Mouse (Mus musculus): ENCODE measurements at regions not wholly inside any gene's neighbourhood (a gene's known extent, or its start where the extent isn't known, plus 50 kb on each side); places are given as distances from the start of the nearest gene placed in this dataset.

- no peak overlapping the region for H3K9ac ChIP-seq (replicated peaks)
- no peaks in the 10 kb centered on the region for H3K36me3 ChIP-seq (replicated peaks; ENCODE audit: control insufficient read depth, insufficient read depth, low read depth)
- no peaks in the 10 kb centered on the region for H3K4me1 ChIP-seq (replicated peaks; ENCODE audit: control insufficient read depth in 2 of 2, insufficient read depth in 2 of 2, low read length in 1 of 2)
- WGBS (ENCODE audit: insufficient replicate concordance), result 16% methylated on average over 2 of the region's 2 CpGs
- ATAC-seq (ENCODE audit: insufficient read depth) (no peak), DNase-seq (ENCODE audit: low read depth in 3 of 3, low spot score in 3 of 3) (no peak)
- H3K9me3 ChIP-seq (ENCODE audit: control insufficient read depth, low read length), result no peaks in the 10 kb centered on the region
- no peak overlapping the region for H3K4me2 ChIP-seq (ENCODE audit: low read depth)
- no peak overlapping the region for H3K27ac ChIP-seq
- TF ChIP-seq EP300 (IDR thresholded peaks at IDR 0.05; ENCODE audit: low read depth), result no peak
- peak; percentile 48 for TF ChIP-seq CTCF (IDR thresholded peaks at IDR 0.05; ENCODE audit: low read depth)
- H3K4me3 ChIP-seq (ENCODE audit: insufficient read depth in 1 of 2, low read depth in 2 of 2, low read length in 2 of 2), result no peak overlapping the region
- H3K27me3 ChIP-seq (ENCODE audit: control insufficient read depth, insufficient read depth, low read length), result no peaks in the 10 kb centered on the region
Observed at GRCm38 (mm10) chr2:63473699-63474098, 289.6 kb upstream of the Kcnh7 start.

GRCm38 (mm10) chr2:63472248-63472647 is 288.2 kb upstream of the Kcnh7 start:
- H3K4me3 ChIP-seq (ENCODE audit: insufficient read depth in 1 of 2, low read depth in 2 of 2, low read length in 2 of 2), result no peak overlapping the region
- 32% methylated on average over 2 of the region's 2 CpGs for WGBS (ENCODE audit: insufficient replicate concordance)
- H3K4me1 ChIP-seq (replicated peaks; ENCODE audit: control insufficient read depth in 2 of 2, insufficient read depth in 2 of 2, low read length in 1 of 2), result no peaks in the 10 kb centered on the region
- H3K36me3 ChIP-seq (replicated peaks; ENCODE audit: control insufficient read depth, insufficient read depth, low read depth), result no peaks in the 10 kb centered on the region
- ATAC-seq (ENCODE audit: insufficient read depth) (no peak), DNase-seq (ENCODE audit: low read depth in 3 of 3, low spot score in 3 of 3) (no peak)
- H3K9me3 ChIP-seq (ENCODE audit: control insufficient read depth, low read length), result no peaks in the 10 kb centered on the region
- H3K9ac ChIP-seq (replicated peaks), result no peak overlapping the region
- no peak for TF ChIP-seq CTCF (IDR thresholded peaks at IDR 0.05; ENCODE audit: low read depth)
- no peak for TF ChIP-seq EP300 (IDR thresholded peaks at IDR 0.05; ENCODE audit: low read depth)
- H3K4me2 ChIP-seq (ENCODE audit: low read depth), result no peak overlapping the region
- no peaks in the 10 kb centered on the region for H3K27me3 ChIP-seq (ENCODE audit: control insufficient read depth, insufficient read depth, low read length)
- no peak overlapping the region for H3K27ac ChIP-seq

GRCm38 (mm10) chr2:63459112-63459511 is 275.0 kb upstream of the Kcnh7 start:
- no peak for DNase-seq (ENCODE audit: low read depth in 3 of 3, low spot score in 3 of 3)
- H3K36me3 ChIP-seq (replicated peaks; ENCODE audit: control insufficient read depth, insufficient read depth, low read depth), result no peaks in the 10 kb centered on the region
- no peak overlapping the region for H3K4me3 ChIP-seq (ENCODE audit: insufficient read depth in 1 of 2, low read depth in 2 of 2, low read length in 2 of 2)
- H3K9ac ChIP-seq (replicated peaks), result no peak overlapping the region
- no peaks in the 10 kb centered on the region for H3K27me3 ChIP-seq (ENCODE audit: control insufficient read depth, insufficient read depth, low read length)
- H3K9me3 ChIP-seq (ENCODE audit: control insufficient read depth, low read length), result no peaks in the 10 kb centered on the region
- no peaks in the 10 kb centered on the region for H3K4me1 ChIP-seq (replicated peaks; ENCODE audit: control insufficient read depth in 2 of 2, insufficient read depth in 2 of 2, low read length in 1 of 2)
- no peak for ATAC-seq (ENCODE audit: insufficient read depth)
- no peak overlapping the region for H3K4me2 ChIP-seq (ENCODE audit: low read depth)
- no peak overlapping the region for H3K27ac ChIP-seq
- TF ChIP-seq CTCF (IDR thresholded peaks at IDR 0.05; ENCODE audit: low read depth) (no peak), EP300 (IDR thresholded peaks at IDR 0.05; ENCODE audit: low read depth) (no peak)
- WGBS (ENCODE audit: insufficient replicate concordance), result 54% methylated on average over 2 of the region's 2 CpGs

- WGBS (ENCODE audit: insufficient replicate concordance), result 61% methylated on average over 10 of the region's 10 CpGs
- no peaks in the 10 kb centered on the region for H3K36me3 ChIP-seq (replicated peaks; ENCODE audit: control insufficient read depth, insufficient read depth, low read depth)
- no peak overlapping the region for H3K9ac ChIP-seq (replicated peaks)
- H3K4me2 ChIP-seq (ENCODE audit: low read depth), result no peak overlapping the region
- no peak overlapping the region for H3K27ac ChIP-seq
- TF ChIP-seq EP300 (IDR thresholded peaks at IDR 0.05; ENCODE audit: low read depth) (no peak), CTCF (IDR thresholded peaks at IDR 0.05; ENCODE audit: low read depth) (no peak)
- DNase-seq (ENCODE audit: low read depth in 3 of 3, low spot score in 3 of 3), result no peak
- H3K9me3 ChIP-seq (ENCODE audit: control insufficient read depth, low read length), result no peaks in the 10 kb centered on the region
- H3K4me1 ChIP-seq (replicated peaks; ENCODE audit: control insufficient read depth in 2 of 2, insufficient read depth in 2 of 2, low read length in 1 of 2), result no peaks in the 10 kb centered on the region
- H3K27me3 ChIP-seq (ENCODE audit: control insufficient read depth, insufficient read depth, low read length), result no peaks in the 10 kb centered on the region
- ATAC-seq (ENCODE audit: insufficient read depth), result no peak
- H3K4me3 ChIP-seq (ENCODE audit: insufficient read depth in 1 of 2, low read depth in 2 of 2, low read length in 2 of 2), result no peak overlapping the region
Observed at GRCm38 (mm10) chr2:63454263-63455011, 270.4 kb upstream of the Kcnh7 start.

GRCm38 (mm10) chr2:63452891-63453290 is 268.8 kb upstream of the Kcnh7 start:
- Histone ChIP-seq H3K27ac (no peak overlapping the region), H3K4me3 (ENCODE audit: insufficient read depth in 1 of 2, low read depth in 2 of 2, low read length in 2 of 2) (no peak overlapping the region), H3K9me3 (ENCODE audit: control insufficient read depth, low read length) (no peaks in the 10 kb centered on the region), H3K4me1 (replicated peaks; ENCODE audit: control insufficient read depth in 2 of 2, insufficient read depth in 2 of 2, low read length in 1 of 2) (no peaks in the 10 kb centered on the region), H3K27me3 (ENCODE audit: control insufficient read depth, insufficient read depth, low read length) (no peaks in the 10 kb centered on the region), H3K36me3 (replicated peaks; ENCODE audit: control insufficient read depth, insufficient read depth, low read depth) (no peaks in the 10 kb centered on the region), H3K9ac (replicated peaks) (no peak overlapping the region), H3K4me2 (ENCODE audit: low read depth) (no peak overlapping the region)
- WGBS (ENCODE audit: insufficient replicate concordance), result 47% methylated on average over 1 of the region's 1 CpGs
- no peak for TF ChIP-seq CTCF (IDR thresholded peaks at IDR 0.05; ENCODE audit: low read depth)
- TF ChIP-seq EP300 (IDR thresholded peaks at IDR 0.05; ENCODE audit: low read depth), result no peak
- DNase-seq (ENCODE audit: low read depth in 3 of 3, low spot score in 3 of 3), result no peak
- no peak for ATAC-seq (ENCODE audit: insufficient read depth)
